ENCODE assay signal across 24 mouse cellular contexts in the genomic region with DNA sequence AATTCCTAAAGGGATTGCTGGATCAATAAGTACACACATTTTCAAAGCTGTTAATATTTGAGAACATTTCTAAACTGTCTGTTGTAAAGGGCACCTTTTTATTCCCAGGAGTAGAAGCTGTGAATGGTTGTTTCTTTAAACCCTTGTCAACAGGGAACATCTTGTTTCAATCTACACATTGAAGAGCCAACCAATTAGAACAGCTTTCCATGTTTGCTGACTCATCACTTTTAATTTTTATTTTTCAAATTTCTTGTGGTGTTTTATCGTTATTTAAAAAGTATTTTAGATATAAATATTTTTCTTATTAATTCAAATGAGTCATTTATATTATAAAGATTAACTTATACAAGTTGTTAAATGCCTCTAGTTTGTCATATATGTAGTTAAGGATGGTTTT.
DNase-seq lines count a peak whose midpoint lies in the region; ATAC-seq and TF ChIP-seq lines count a peak whose summit lies in the region.
"Had no signal": no experiment of that assay in that cellular context is flagged by ENCODE, and none has a peak within 500 bp of the region (broad histone marks: within the 10 kb centered on the region; RNA-seq: fewer than 3 reads in every experiment).

No protein-coding gene starts in this region.

- H3K27ac ChIP-seq in midbrain, embryonic 11.5 days (ENCODE audit: low read depth, low read length), result no peak overlapping the region
- H3K27ac ChIP-seq in midbrain, postnatal 0 days (ENCODE audit: low read depth, low read length), result no peak overlapping the region
- no peak overlapping the region for H3K27ac ChIP-seq in CH12.LX (ENCODE audit: insufficient read depth, low read depth)
- H3K27ac ChIP-seq in ES-E14 (ENCODE audit: insufficient read depth, low read depth, low read length, poor library complexity, severe bottlenecking), result no peak overlapping the region
- H3K27ac ChIP-seq in MEL (ENCODE audit: control insufficient read depth, low read depth, low read length), result no peak overlapping the region
- H3K27ac ChIP-seq in kidney, adult 2 months (ENCODE audit: insufficient read depth, low read depth, low read length), result no peak overlapping the region

- no peaks in the 10 kb centered on the region for H3K9me3 ChIP-seq in midbrain, embryonic 11.5 days (ENCODE audit: control insufficient read depth, low read length)
- no peaks in the 10 kb centered on the region for H3K9me3 ChIP-seq in midbrain, postnatal 0 days (ENCODE audit: low read length)
- H3K9me3 ChIP-seq in CH12.LX (replicated peaks; ENCODE audit: low read length), result peaks cover 32% of the 10 kb centered on the region
- H3K9me3 ChIP-seq in ES-E14 (ENCODE audit: control insufficient read depth, insufficient read depth, low read depth, low read length), result no peaks in the 10 kb centered on the region
- H3K9me3 ChIP-seq in MEL (replicated peaks; ENCODE audit: insufficient read depth, low read length), result no peaks in the 10 kb centered on the region

- H3K36me3 ChIP-seq in midbrain, embryonic 11.5 days (ENCODE audit: control insufficient read depth, insufficient read depth, low read length), result no peaks in the 10 kb centered on the region
- H3K36me3 ChIP-seq in midbrain, postnatal 0 days (ENCODE audit: insufficient read depth, low read length), result no peaks in the 10 kb centered on the region
- H3K36me3 ChIP-seq in CH12.LX (replicated peaks in 1 of 2; ENCODE audit: control insufficient read depth in 1 of 2, insufficient read depth in 1 of 2, low read length in 1 of 2) (no peaks in the 10 kb centered on the region), ES-E14 (ENCODE audit: control insufficient read depth, insufficient read depth, low read length, poor library complexity, severe bottlenecking) (no peaks in the 10 kb centered on the region), MEL (ENCODE audit: control insufficient read depth in 1 of 2, insufficient read depth in 2 of 2, low read length in 2 of 2) (no peaks in the 10 kb centered on the region)
- no peaks in the 10 kb centered on the region for H3K36me3 ChIP-seq in kidney, adult 2 months (ENCODE audit: control insufficient read depth, insufficient read depth, low read length)
- H3K36me3 ChIP-seq: G1E had no signal

- no peak overlapping the region for H3K4me3 ChIP-seq in midbrain, embryonic 11.5 days (ENCODE audit: low read depth, low read length)
- H3K4me3 ChIP-seq in midbrain, postnatal 0 days (ENCODE audit: low read depth, low read length), result no peak overlapping the region
- H3K4me3 ChIP-seq in CH12.LX (replicated peaks in 1 of 3; ENCODE audit: low read depth in 2 of 3, low read length in 2 of 3, poor library complexity in 1 of 3), result no peak overlapping the region
- H3K4me3 ChIP-seq in ES-E14 (ENCODE audit: insufficient read depth in 1 of 2, low read depth in 1 of 2, low read length in 2 of 2, poor library complexity in 1 of 2, severe bottlenecking in 1 of 2), result no peak overlapping the region
- no peak overlapping the region for H3K4me3 ChIP-seq in MEL (ENCODE audit: control insufficient read depth in 1 of 2, insufficient read depth in 1 of 2, low read depth in 2 of 2, low read length in 2 of 2)
- H3K4me3 ChIP-seq in kidney, adult 2 months (ENCODE audit: insufficient read depth, low read depth, low read length), result no peak overlapping the region

- no peak for TF ChIP-seq EP300 in CH12.LX (IDR thresholded peaks at IDR 0.05; ENCODE audit: low read length)
- TF ChIP-seq EP300 in MEL (IDR thresholded peaks at IDR 0.05; ENCODE audit: low read depth in 1 of 2, low read length in 2 of 2), result no peak

- TF ChIP-seq POLR2A in CH12.LX (IDR thresholded peaks at IDR 0.05; ENCODE audit: low read depth, low read length) (no peak), MEL (IDR thresholded peaks at IDR 0.05; ENCODE audit: control insufficient read depth in 1 of 2, insufficient read depth in 1 of 2, low read depth in 1 of 2, low read length in 2 of 2, poor library complexity in 1 of 2) (no peak)
- no peak for TF ChIP-seq POLR2A in kidney, adult 2 months (IDR thresholded peaks at IDR 0.05; ENCODE audit: low read depth, low read length)

- ATAC-seq in midbrain, embryonic 11.5 days (ENCODE audit: low FRiP score), result no peak
- no peak for ATAC-seq in midbrain, postnatal 0 days (ENCODE audit: low FRiP score)
- ATAC-seq in activated CD4-positive, CD25-positive, alpha-beta regulatory T cell, adult 4 months, result no peak
- ATAC-seq: CD4-positive, CD25-positive, alpha-beta regulatory T cell, adult 4 months; Patski had no signal

- no peaks in the 10 kb centered on the region for H3K27me3 ChIP-seq in midbrain, embryonic 11.5 days (ENCODE audit: control insufficient read depth, insufficient read depth, low read length)
- H3K27me3 ChIP-seq in midbrain, postnatal 0 days (ENCODE audit: insufficient read depth, low read length), result no peaks in the 10 kb centered on the region
- H3K27me3 ChIP-seq in CH12.LX (replicated peaks) (no peaks in the 10 kb centered on the region), MEL (ENCODE audit: control insufficient read depth in 1 of 2, insufficient read depth in 2 of 2, low read length in 2 of 2) (no peaks in the 10 kb centered on the region)
- H3K27me3 ChIP-seq in kidney, adult 2 months (replicated peaks; ENCODE audit: control insufficient read depth, insufficient read depth, low read length), result no peaks in the 10 kb centered on the region
- H3K27me3 ChIP-seq: Patski had no signal

- DNase-seq in midbrain, embryonic 11.5 days (ENCODE audit: low spot score, missing footprints), result peak; percentile 62
- no peak for DNase-seq in midbrain, postnatal 0 days (ENCODE audit: low spot score)
- no peak for DNase-seq in CH12.LX (ENCODE audit: extremely low read depth)
- no peak for DNase-seq in ES-E14 (ENCODE audit: low read depth, low spot score)
- DNase-seq in MEL (ENCODE audit: low read depth, low spot score), result no peak
- no peak for DNase-seq in spleen, postnatal 14 days (ENCODE audit: low spot score in 2 of 2)
- DNase-seq in kidney, adult 2 months, result no peak
- DNase-seq: adrenal gland, adult 2 months; adrenal gland, adult 8-10 months; adrenal gland, postnatal 10 days; adrenal gland, postnatal 14 days; adrenal gland, postnatal 25 days; adrenal gland, postnatal 36 days; B cell, adult 2 months; cerebellum, adult 11 months; cerebellum, adult 11-12 months; cerebellum, adult 18-20 months; cerebellum, adult 2 months; cerebellum, adult 8-10 months; cerebellum, adult 9-10 months had no signal

- TF ChIP-seq RAD21 in CH12.LX (IDR thresholded peaks at IDR 0.05; ENCODE audit: low read depth, low read length) (no peak), MEL (IDR thresholded peaks at IDR 0.05; ENCODE audit: low read depth, low read length) (no peak)

- H3K9ac ChIP-seq in midbrain, embryonic 11.5 days (ENCODE audit: low read length), result no peak overlapping the region
- no peak overlapping the region for H3K9ac ChIP-seq in midbrain, postnatal 0 days (replicated peaks; ENCODE audit: low read length, poor library complexity, severe bottlenecking)
- no peak overlapping the region for H3K9ac ChIP-seq in CH12.LX (ENCODE audit: insufficient read depth, low read depth)
- H3K9ac ChIP-seq in ES-E14 (ENCODE audit: insufficient read depth, low read depth, low read length, poor library complexity, severe bottlenecking), result no peak overlapping the region
- H3K9ac ChIP-seq in MEL (ENCODE audit: control insufficient read depth, low read depth, low read length, poor library complexity, severe bottlenecking), result no peak overlapping the region

- WGBS in midbrain, embryonic 11.5 days, result 85% methylated on average over 1 of the region's 1 CpGs
- 85% methylated on average over 1 of the region's 1 CpGs for WGBS in midbrain, postnatal 0 days
- 64% methylated on average over 1 of the region's 1 CpGs for WGBS in kidney, adult 2 months

- no peak overlapping the region for H3K4me2 ChIP-seq in midbrain, embryonic 11.5 days
- no peak overlapping the region for H3K4me2 ChIP-seq in midbrain, postnatal 0 days (ENCODE audit: low read depth, low read length, poor library complexity, severe bottlenecking)
- no peak overlapping the region for H3K4me2 ChIP-seq in CH12.LX (ENCODE audit: insufficient read depth, low read depth, poor library complexity, severe bottlenecking)

- in situ Hi-C loops in CH12.LX (cut with MboI; ENCODE audit: low pct_ligation_motif_present, low pct_unique_long_range_greater_than_20kb, low sequenced_read_pairs), result no loop called here
- in situ Hi-C loops in ES-E14 (cut with MboI; ENCODE audit: low sequenced_read_pairs in 2 of 2, unreplicated experiment in 2 of 2), result no loop called here

- dilution Hi-C loops in CH12.LX (cut with MboI; ENCODE audit: extremely low pct_ligation_motif_present, extremely low pct_unique_long_range_greater_than_20kb, low sequenced_read_pairs), result no loop called here

- no peaks in the 10 kb centered on the region for H3K4me1 ChIP-seq in midbrain, embryonic 11.5 days (ENCODE audit: control insufficient read depth, insufficient read depth, low read length)
- no peaks in the 10 kb centered on the region for H3K4me1 ChIP-seq in midbrain, postnatal 0 days (ENCODE audit: insufficient read depth, low read length)
- no peaks in the 10 kb centered on the region for H3K4me1 ChIP-seq in CH12.LX (ENCODE audit: control insufficient read depth in 1 of 2, insufficient read depth in 2 of 2)
- H3K4me1 ChIP-seq in ES-E14 (ENCODE audit: control insufficient read depth in 2 of 2, insufficient read depth in 2 of 2, low read length in 2 of 2, poor library complexity in 1 of 2), result no peaks in the 10 kb centered on the region
- no peaks in the 10 kb centered on the region for H3K4me1 ChIP-seq in MEL (ENCODE audit: control insufficient read depth in 1 of 2, insufficient read depth in 2 of 2, low read length in 2 of 2)
- H3K4me1 ChIP-seq in kidney, adult 2 months (ENCODE audit: control insufficient read depth, insufficient read depth, low read length), result no peaks in the 10 kb centered on the region

- H3K79me2 ChIP-seq in CH12.LX (replicated peaks; ENCODE audit: control insufficient read depth, extremely low read depth, insufficient read depth, poor library complexity, severe bottlenecking) (no peaks in the 10 kb centered on the region), MEL (ENCODE audit: control insufficient read depth, insufficient read depth, low read length, poor library complexity) (no peaks in the 10 kb centered on the region)

- TF ChIP-seq CTCF in midbrain, postnatal 0 days (IDR thresholded peaks at IDR 0.05), result no peak
- TF ChIP-seq CTCF in CH12.LX (conservative IDR thresholded peaks at IDR 0.05 in 1 of 2, IDR thresholded peaks at IDR 0.05 in 1 of 2; ENCODE audit: low read depth in 2 of 2, low read length in 2 of 2) (no peak), MEL (IDR thresholded peaks at IDR 0.05 in 2 of 3, conservative IDR thresholded peaks at IDR 0.05 in 1 of 3; ENCODE audit: control insufficient read depth in 1 of 3, insufficient read depth in 1 of 3, low read depth in 2 of 3, low read length in 3 of 3, poor library complexity in 1 of 3, severe bottlenecking in 1 of 3) (no peak)
- no peak for TF ChIP-seq CTCF in kidney, adult 2 months (conservative IDR thresholded peaks at IDR 0.05; ENCODE audit: insufficient read depth, insufficient read length, low read depth, low read length)

TF ChIP-seq in CH12.LX, 34 proteins besides CTCF, POLR2A, EP300 and RAD21 (continues in another document):
- TF ChIP-seq MAFK (IDR thresholded peaks at IDR 0.05; ENCODE audit: insufficient replicate concordance, low read length), result peak; percentile 89

TF ChIP-seq in MEL, 35 proteins besides CTCF, POLR2A, EP300 and RAD21 (continues in another document):
- peak; percentile 63; the same call in 1 of the 2 replicates for TF ChIP-seq MAFK (IDR thresholded peaks at IDR 0.05; ENCODE audit: borderline replicate concordance, low read depth, low read length)
